Mouse (Mus musculus): ENCODE data around the gene Coro2a. TPM values are rescaled to one million over a fixed set of nuclear protein-coding genes. Genes with fewer than 3 reads are reported as not detected.
"Not testable (repeated sequence)": the region's sequence is repeated elsewhere in the genome, so short reads cannot be mapped to it uniquely, and the experiment has no call there.

Gene Coro2a
- total RNA-seq, 2 experiments from 2014 or later = 27.2 to 29.4 TPM

GRCm38 (mm10) chr4:46589946-46590684 lies 11.9 kb downstream of the Coro2a start:
- DNase-seq (ENCODE audit: low spot score in 2 of 2) = no peak
- intact Hi-C loops (cut with DNase I) = no loop called here

GRCm38 (mm10) chr4:46589151-46589550 lies 12.9 kb downstream of the Coro2a start:
- DNase-seq (ENCODE audit: low spot score in 2 of 2) = no peak
- intact Hi-C loops (cut with DNase I) = no loop called here

- DNase-seq (ENCODE audit: low spot score in 2 of 2) = no peak
- intact Hi-C loops (cut with DNase I) = no loop called here
These were observed 15.5 kb downstream of the Coro2a start for GRCm38 (mm10) chr4:46586473-46586872.

GRCm38 (mm10) chr4:46585811-46586190 lies 16.2 kb downstream of the Coro2a start:
- DNase-seq (ENCODE audit: low spot score in 2 of 2) = peak in 1 of 2 experiments; percentile 2
- intact Hi-C loops (cut with DNase I) = no loop called here

GRCm38 (mm10) chr4:46585041-46585810 lies 16.8 kb downstream of the Coro2a start:
- intact Hi-C loops (cut with DNase I) = no loop called here
- no peak for DNase-seq (ENCODE audit: low spot score in 2 of 2)

- DNase-seq (ENCODE audit: low spot score in 2 of 2); intact Hi-C loops (cut with DNase I): not testable (repeated sequence)
These were observed 17.5 kb downstream of the Coro2a start for GRCm38 (mm10) chr4:46584536-46584935.

GRCm38 (mm10) chr4:46584084-46584483 lies 17.9 kb downstream of the Coro2a start:
- DNase-seq (ENCODE audit: low spot score in 2 of 2); intact Hi-C loops (cut with DNase I): not testable (repeated sequence)

- intact Hi-C loops (cut with DNase I); DNase-seq (ENCODE audit: low spot score in 2 of 2): not testable (repeated sequence)
These were observed 20.0 kb downstream of the Coro2a start for GRCm38 (mm10) chr4:46582024-46582423.

- DNase-seq (ENCODE audit: low spot score in 2 of 2); intact Hi-C loops (cut with DNase I): not testable (repeated sequence)
These were observed 20.4 kb downstream of the Coro2a start for GRCm38 (mm10) chr4:46581577-46581976.

GRCm38 (mm10) chr4:46580799-46581243 lies 21.2 kb downstream of the Coro2a start:
- DNase-seq (ENCODE audit: low spot score in 2 of 2); intact Hi-C loops (cut with DNase I): not testable (repeated sequence)

- intact Hi-C loops (cut with DNase I); DNase-seq (ENCODE audit: low spot score in 2 of 2): not testable (repeated sequence)
These were observed 23.1 kb downstream of the Coro2a start for GRCm38 (mm10) chr4:46578796-46579346.

GRCm38 (mm10) chr4:46578228-46578627 lies 23.8 kb downstream of the Coro2a start:
- DNase-seq (ENCODE audit: low spot score in 2 of 2) = no peak
- intact Hi-C loops (cut with DNase I) = no loop called here

GRCm38 (mm10) chr4:46575509-46576284 lies 26.3 kb downstream of the Coro2a start:
- intact Hi-C loops (cut with DNase I); DNase-seq (ENCODE audit: low spot score in 2 of 2): not testable (repeated sequence)

GRCm38 (mm10) chr4:46574841-46575240 lies 27.2 kb downstream of the Coro2a start:
- intact Hi-C loops (cut with DNase I) = no loop called here

GRCm38 (mm10) chr4:46574024-46574753 lies 27.8 kb downstream of the Coro2a start:
- DNase-seq (ENCODE audit: low spot score in 2 of 2) = no peak
- intact Hi-C loops (cut with DNase I) = no loop called here

More at GRCm38 (mm10) chr4:46574841-46575240, 27.2 kb downstream of the Coro2a start:
- DNase-seq (ENCODE audit: low spot score in 2 of 2) = no peak

- intact Hi-C loops (cut with DNase I) = no loop called here
- no peak for DNase-seq (ENCODE audit: low spot score in 2 of 2)
These were observed 29.4 kb downstream of the Coro2a start for GRCm38 (mm10) chr4:46572616-46573015.

GRCm38 (mm10) chr4:46571744-46572143 lies 30.3 kb downstream of the Coro2a start:
- intact Hi-C loops (cut with DNase I) = no loop called here
- no peak for DNase-seq (ENCODE audit: low spot score in 2 of 2)

GRCm38 (mm10) chr4:46569671-46570070 lies 32.3 kb downstream of the Coro2a start:
- intact Hi-C loops (cut with DNase I) = no loop called here
- peak in 1 of 2 experiments; percentile 26 for DNase-seq (ENCODE audit: low spot score in 2 of 2)

GRCm38 (mm10) chr4:46568169-46568568 lies 33.8 kb downstream of the Coro2a start:
- no peak for DNase-seq (ENCODE audit: low spot score in 2 of 2)
- intact Hi-C loops (cut with DNase I) = no loop called here
